Mouse (Mus musculus) fibroblast of lung, adult 2 months (primary cell): ENCODE data around the gene Ece1.

Experiments used
- DNase-seq: peaks from one replicate; pipeline ENCODE4 v3.0.0-alpha.2; 2011; ENCODE audit warnings: low read depth

Gene Ece1

DNA sequence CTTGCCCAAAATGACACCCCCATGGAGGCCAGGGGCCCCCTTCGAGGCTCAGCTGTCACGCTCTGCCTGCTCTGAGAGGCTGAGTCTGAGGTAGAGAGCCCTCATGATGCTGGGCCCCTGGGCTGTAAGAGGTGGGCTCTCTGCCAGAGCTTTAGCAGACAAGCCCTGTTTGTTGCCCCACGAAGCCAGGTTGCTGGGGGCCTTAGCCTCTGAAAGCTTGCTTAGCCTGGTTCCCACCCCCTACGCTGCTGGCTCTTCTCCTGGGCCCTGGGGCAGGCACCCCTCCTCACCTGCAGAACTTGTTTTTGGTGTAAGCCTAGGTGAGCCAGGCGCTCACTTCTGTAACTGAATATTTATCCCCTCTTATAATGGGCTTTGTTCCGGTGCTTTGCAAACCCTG, 55.6 kb downstream of the Ece1 start:
- DNase-seq: no peak

DNA sequence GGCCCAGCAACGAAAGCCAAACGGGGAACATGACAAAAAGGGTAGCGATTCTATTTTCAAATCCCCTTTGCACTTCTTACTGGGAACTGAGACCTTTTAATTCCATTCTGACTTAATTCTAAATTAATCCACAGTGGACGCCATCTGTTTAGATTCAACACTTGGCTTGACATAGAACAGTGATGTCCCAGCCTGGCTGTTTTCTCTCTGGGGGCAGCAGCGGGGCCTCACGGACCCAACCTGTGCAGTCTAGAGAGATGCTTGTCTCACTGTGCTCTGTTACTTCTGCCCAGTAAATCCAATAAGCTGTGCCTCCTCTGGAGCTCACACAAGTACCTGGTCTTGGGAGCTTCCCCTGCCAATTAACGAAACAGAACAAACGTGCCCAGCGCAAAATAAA, 56.5 kb downstream of the Ece1 start:
- no peak for DNase-seq

DNA sequence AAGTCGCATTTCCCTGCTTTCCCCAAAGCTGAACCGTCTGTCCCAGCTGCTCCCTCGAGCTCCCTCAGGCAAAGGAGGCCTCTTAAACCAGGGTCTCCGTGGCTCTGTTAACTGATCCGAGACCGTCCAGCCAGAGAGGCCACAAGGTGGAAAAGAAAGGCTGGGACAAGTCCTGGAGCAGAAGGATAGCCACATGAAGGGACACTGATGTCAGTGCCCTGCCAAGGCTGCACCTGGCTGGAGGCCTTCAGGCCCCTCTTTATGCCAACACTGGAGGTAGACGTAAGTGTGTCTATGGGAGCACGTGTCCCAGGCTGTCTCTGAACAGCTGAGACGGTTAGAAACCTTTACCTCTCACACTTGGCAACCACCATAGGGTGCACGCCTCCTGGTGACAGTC, 57.1 kb downstream of the Ece1 start:
- DNase-seq: no peak

DNA sequence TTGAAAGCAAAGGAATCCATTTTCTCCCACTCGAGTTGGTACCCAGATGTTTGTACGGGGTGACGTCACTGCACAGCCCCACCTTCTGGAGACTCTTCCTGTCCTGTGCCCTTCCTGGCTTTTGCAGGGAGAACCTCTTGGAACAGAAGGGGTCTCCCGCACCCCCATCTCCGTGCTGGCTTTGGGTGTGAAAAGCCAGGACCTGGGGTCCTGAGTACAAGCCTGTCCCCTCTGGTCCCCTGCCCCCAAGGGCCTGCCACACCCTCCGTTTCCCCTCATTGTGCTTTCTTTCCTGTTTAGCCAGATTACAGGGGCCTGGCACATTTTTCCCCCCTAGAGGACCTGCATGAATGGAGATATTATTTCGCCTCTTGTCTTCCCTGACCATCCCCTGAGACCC, 58.0 kb downstream of the Ece1 start:
- no peak for DNase-seq

DNA sequence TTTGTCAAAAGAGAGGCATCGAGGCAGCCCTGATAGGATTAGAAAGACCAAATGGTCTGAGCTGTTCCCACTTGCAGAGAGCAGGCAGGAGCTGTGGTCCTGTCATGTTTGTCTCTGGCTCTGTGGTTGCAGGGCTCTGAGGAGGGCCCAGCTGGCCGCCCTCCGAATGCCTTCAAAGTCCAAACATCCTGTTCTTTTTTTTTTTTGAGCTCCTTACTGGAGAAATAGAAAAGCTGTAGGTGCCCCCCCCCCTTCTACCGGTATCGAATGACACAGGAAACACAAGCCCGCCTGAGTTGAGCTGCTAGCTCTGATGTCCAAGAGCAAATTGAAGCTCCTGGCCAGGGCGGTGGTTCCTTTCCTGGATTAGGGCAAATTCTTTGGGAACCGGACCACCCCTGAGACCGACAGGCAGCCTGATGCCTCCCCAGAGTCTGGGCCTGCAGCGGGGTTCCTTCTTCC, 58.5 kb downstream of the Ece1 start:
- no peak for DNase-seq

DNA sequence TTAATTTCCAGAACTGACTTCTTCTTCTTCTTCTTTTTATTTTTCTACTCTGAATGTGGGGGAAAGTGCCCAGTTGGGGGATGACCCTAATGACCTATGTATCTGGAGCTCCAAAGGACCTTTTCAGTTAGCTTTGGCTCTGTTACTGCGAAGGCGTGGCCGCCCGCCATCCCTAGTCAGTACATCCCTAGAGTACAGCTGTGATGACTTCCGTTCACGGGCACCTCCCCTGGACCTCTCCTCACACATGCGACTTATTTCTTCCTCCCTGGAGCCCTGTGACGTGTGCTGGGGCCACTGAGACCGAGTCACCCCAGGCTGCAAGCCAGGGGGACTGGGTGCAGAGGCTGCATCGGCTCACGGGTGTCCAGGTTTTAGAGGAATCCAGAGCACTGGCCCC, 59.5 kb downstream of the Ece1 start:
- DNase-seq: no peak

DNA sequence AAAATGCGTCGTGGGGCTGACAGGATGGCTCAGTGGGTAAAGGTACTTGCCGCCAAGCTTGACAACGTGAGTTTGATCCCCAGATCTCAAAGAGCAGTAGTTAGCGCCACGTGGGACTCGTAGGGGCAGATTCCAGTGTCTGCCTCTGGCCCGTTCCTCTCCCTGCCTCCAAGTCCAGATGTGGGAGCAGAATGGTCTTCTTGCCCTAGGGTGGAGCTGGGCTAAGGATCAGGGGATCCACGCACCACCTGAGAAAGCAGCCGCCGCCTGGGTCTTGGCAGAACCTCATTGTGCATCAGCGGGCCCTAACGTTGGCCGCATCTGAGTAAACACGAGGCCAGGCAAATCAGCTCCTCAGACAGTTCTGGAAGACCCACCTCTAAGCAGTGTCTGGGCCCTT, 61.0 kb downstream of the Ece1 start:
- no peak for DNase-seq

DNA sequence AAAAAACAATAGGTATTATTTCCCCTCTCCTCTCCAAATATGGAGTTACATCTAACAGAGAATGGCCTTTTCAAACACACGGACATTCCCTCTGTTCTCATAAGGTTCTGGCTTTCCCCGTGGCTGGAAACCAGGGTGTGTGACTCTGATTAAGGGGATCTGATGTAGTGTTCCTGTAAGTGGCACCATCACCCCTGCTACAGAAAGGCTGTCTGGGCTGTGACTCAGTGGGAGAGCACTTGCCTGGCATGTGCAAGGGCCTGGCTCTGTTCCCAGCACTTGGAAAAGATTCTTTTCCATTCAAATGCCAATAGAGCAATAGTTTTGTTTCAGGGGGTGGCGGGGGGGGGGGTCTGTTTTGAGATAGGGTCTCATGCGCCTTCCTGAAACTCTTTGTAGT, 63.1 kb downstream of the Ece1 start:
- peak; percentile 86 for DNase-seq

DNA sequence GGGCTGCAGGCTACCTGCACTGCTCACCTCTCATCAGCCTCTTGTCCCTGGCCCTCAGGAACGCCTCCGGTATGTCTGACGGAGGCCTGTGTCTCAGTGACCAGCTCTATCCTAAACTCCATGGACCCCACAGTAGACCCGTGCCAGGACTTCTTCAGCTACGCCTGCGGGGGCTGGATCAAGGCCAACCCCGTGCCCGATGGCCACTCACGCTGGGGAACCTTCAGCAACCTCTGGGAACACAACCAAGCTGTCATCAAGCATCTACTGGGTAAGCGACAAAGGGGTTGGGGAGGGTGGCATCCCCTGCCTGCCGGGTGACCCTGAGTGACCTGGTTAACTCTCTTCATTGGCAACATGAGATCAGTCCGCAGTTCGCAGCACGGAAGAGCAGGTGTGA, 64.1 kb downstream of the Ece1 start:
- no peak for DNase-seq

DNA sequence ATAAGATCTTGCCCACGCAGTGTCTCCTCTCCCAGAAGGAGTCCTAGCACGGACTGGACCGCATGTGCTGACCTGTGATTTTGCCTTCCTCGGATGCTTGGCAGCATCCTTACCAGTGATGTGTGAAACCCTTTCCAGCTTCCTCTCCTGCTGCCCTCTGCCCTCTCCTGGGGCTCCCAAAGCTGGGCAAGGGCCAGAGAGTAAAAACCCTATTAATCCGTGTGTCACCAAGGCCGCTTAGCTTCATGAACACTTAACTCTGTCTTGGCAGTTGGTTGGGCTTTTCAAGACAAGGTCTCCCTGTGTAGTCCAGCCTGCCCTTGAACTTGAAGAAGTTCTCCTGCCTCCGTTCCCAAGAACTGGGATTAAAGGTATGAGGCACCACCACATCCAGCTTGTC, 65.1 kb downstream of the Ece1 start:
- DNase-seq: no peak

DNA sequence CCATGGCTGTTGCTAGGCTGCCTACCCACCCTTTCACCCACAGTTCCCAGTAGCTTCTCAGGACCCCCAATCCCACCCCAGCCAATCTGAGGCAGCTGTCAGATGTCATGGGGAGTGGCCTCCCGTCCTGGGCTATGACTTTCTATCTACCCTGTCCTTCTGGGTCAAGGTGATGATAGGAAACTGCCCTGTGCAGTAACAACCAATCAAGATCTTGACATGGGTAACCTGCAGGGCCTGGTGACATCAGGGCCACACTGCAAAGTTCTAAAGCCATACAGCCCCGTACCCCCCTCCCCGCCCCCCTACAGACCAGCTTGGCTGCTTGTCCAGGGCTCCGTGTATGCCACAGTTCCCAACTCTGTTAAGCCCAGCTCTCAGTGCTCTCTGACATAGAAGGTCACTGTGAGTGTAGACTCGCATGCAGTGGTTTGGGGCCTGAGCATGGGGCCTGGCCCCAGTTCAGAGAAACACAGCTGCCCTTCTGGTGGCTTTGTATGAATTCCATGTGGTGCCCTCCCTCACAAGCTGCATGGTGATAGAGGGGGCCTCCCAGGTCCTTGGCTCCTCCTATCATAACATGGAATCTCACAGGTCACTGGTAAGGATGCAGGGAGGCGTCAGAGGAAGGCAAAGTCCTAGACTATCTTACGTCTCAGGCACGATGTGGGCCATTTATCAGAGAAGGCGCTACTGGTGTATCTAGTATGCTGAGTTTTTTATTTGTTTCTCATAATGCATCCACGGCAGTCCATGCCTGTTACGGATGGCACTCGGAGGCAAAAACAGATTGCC, 65.9 kb downstream of the Ece1 start:
- DNase-seq: no peak

DNA sequence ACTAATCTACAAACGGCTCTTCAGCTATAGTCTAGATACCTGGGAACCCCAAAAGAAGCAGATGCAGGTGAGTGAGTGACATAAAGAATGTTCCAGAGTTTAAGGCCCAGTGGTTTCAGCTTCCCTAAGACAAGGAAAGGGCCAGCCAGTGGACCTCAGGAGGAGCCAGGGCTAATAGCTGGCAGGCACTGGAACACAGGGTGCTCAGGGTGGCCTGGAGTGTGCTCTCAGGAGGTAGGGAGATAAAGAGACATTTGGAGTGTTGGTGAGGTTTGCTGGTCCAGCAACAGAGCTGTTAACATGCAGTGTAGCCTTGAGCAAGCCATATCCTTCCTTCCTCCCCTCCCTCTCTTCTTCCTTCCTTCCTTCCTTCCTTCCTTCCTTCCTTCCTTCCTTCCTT, 66.8 kb downstream of the Ece1 start:
- no peak for DNase-seq

DNA sequence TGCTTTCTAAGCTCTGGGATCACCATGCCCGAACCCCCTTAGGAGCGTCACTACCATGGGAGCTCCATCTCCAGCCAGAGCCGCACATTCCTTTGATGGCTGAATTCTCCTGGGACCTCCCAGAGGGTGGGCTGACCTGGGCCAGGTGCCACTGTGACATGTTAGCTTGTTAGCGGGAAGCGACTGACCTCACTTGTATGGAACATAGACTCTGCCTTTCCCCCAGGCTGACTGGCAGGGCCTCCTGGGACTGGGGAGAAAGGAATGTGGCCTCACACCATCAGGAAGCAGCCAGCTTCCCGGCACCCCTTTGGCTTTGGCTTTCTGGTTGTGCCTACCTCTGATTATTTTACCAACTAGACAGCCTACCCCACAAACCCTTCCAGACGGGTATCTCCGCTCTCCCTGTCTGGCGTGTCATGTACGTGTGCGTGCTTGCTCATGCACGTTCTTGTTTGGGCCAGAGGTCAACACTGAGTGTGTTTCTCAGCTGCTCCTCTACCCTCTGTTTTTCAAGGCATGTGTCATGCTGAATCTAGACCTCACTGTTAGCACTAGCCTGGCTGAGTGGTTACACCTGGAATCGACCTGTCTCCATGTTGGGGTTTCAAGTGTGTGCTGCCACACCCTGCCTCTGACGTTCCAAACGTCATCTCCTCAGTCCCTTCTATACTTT, 67.4 kb downstream of the Ece1 start:
- peak; percentile 49 for DNase-seq

DNA sequence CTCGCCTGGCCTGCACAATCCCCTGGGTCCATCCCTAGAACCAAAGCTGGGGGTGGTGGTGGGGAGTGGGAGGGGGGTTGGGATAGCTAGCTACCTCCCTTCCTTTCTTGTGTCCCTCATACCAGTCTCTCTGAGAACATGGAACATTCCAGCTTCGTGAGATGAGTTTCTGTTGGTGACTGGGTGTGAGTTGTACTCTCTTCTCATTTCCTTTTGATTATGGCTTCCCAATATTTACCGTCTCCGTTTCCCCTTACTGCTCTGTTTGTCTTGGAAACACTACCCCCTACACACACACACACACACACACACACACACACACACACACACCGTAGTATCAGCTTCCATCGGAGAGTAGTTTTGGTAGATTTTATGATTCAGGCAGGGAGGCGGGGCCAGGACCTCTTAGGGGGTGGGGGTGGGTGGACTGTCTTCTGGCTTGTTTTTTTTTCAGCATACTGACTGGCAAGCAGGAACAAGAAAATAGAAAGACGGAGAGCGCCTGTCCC, 68.5 kb downstream of the Ece1 start:
- no peak for DNase-seq

DNA sequence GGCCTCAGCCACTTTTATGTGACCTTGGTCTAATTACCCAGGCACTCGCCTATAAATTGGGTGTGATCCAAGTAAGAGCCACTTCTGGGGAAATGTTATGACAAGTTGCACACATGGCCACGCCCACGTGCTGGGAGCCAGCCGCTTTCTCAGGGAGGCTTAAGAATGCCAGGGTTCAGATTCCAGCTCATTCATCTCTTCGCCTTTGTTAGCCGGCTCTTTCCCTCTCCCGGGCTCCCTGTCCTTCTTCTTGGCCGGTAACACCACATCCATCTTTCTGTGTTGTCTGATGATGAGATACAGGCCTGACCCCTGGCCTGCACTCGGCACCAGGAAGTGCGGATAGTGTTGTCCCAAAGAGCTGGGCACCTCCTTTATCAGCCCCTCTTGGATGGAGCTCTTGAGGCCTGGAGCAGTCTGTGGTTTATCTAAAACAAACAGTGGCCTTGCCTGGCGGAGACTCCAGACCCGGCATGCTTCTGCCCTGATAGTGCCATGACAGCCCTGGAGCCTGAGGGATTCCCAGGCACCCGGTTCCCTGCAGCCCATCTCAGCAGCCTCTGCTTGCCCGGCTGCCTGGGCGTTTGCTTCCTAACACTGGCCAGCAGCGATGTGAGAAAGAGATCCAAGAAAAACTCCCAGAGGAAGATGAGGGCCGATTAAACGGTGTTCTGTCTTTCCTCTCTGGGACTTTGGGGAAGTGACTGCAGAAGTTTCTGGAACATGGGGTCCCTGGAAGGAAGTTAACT, 69.1 kb downstream of the Ece1 start:
- peak; percentile 91 for DNase-seq

DNA sequence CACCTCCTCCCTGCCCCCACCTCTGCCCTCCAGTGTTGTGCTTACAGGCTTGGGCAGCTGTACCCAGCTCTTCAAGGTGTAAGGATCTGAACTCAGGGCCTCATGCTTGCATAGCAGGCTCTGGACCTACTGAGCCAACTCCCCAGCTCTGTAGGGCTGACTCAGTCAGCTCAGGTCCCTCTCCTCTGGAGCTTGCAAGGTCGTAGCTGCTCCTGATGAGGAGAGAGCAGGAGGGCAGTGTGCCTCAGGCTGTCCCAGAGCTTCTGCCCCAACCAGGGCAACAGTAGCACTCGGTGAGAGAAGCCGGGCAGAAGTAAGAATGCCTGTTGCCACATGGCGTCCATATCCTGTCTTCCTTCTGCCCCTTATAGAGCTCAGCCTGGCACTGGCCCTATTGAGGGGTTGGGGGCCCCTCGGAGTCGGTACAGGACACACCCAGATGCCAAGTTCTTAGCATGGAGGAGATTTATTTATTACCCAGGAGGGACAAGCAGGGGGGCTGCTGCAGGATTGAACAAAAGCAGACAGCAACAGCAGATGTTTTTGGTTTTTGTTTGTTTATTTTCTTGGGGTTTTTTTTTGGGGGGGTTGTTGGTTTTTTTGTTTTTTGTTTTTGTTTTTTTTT, 70.6 kb downstream of the Ece1 start:
- no peak for DNase-seq

DNA sequence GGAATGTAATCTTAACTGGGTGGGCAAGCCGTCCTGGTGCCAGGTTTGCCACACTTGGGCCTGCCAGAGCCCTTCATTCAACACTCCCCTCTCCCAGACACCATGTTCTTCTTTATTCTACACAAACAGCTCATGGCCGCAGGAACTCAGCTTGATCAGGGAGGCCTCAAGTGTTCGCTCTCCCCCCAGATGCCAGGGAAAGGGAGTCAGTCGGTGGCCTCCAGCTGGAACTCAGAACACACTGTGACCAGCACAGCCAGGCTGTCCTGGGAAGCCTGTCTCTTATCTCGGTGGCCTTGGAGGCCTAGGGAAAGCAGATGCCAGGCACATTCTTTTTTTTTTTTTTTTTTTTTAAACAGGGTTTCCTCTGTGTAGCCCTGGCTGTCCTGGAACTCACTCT, 71.3 kb downstream of the Ece1 start:
- DNase-seq: no peak

DNA sequence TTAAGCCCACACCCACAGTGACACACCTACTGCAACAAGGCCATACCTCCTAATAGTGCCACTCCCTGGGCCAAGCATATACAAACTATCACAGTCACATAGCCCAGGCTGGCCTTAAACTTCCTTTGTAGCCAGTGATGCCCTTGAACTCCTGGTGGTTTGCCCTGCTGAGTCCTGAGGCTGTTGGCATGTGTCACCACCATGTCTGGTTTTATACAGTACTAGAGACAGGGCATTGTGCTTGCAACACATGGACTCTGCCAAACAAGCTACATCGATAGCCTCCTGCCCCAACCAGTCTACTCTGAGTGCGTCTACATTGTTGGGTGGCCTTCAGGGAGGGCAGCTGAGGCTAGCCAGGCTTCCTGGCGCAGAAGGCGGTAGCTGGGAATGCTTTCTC, 74.1 kb downstream of the Ece1 start:
- DNase-seq: no peak

DNA sequence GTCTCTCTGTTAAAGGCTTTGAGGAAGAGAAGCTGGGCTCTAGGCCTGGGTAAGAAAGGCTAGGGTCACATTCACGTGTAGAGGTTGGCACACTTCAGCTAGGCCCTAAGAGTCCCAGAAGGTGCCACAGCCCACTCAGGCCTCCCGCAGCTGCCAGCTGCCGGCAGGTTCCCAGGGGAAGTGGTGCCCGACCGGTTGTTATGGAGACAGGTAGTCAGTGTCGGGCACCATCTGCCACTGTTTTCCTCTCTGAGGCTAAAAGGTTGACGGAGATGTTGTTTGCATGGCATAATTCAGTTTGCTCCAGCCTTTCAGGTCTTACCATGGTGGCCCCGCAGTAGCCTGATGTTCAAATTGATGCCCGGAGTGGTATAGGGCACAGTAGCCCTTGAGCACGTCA, 78.0 kb downstream of the Ece1 start:
- no peak for DNase-seq

DNA sequence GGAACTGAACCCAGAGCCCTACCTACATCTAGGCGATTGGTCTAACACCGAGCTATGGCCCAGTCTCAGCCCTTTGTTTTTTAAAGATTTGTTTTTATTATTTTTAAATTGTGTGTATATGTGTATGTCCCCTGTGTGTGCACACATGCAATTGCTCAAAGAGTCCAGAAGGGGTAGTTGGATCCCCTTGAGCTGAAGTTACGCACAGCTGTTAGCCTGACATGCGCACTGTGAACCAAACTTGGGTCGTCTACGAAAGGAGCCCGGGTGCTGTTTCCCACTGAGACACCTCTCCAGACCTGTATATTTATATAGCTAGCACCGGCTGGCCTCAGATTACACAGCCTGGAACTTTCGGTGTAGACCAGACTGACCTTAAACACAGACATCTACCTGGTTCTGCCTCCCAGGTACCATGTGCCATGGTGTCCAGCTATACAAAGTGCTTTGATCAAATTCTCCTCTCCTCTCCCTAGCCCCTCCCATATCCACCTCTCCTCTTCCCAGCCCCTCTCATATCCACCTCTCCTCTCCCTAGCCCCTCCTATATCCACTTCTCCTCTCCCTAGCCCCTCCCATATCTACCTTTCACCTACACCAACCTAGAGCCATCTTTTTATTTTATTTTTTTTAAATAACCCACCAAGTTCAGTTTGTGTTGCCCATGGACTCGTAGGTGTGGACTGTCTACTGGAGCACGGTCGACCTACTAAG, 79.3 kb downstream of the Ece1 start:
- no peak for DNase-seq

DNA sequence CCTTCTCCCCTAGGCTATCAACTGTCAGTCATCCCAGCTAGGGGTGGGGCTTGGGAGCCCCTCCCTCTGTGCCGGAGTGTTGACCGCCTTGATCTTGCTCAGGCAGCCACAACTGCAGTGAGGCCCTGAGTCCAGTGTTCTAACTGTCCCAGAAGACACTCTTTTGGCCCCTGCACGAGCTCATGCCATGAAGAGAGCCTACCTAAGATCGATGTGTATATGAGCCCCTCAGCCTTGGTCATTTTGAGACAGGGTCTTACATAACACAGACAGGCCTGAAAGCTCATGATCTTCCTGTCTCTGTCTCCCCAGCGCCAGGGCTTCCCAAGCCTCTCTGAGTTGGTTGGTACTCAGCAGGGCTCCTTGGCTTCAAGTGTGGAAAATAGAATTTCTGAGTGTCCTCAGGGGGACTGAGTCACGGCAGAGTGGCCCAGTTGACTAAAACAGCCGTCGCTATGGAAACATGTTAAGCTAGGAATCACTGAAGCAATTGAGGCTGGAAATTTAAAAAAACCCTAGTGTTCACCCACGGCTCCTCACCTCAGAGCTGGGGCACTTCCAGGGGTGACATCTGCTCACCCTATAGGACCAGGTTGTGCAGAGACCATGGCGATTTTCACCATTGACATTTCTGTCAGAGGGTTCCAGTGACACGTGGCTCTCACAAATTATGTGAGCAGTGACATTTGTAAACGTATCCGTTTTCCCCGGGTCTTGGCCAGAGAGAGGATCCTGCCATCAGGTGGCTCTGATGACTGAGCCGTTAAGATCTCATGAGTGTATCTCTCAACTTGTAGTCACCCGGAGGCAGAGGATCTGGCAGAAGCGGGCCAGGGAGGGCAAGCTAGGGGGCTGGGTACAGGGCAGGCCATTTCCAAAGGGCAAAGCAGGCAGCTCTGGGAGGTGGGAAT, 80.1 kb downstream of the Ece1 start:
- peak; percentile 66 for DNase-seq
